Mouse (Mus musculus) midbrain, postnatal 0 days (tissue): ENCODE measurements at regions not wholly inside any gene's neighbourhood (a gene's known extent, or its start where the extent isn't known, plus 50 kb on each side); places are given as distances from the start of the nearest gene placed in this dataset.

Source experiments
- ATAC-seq: fragments of 200-750 bp; cut with Nextera tagmentation; 2 replicates; pipeline ENCODE4 v1.8.0; 2017; ENCODE audit warnings: moderate number of reproducible peaks, mild to moderate bottlenecking, moderate TSS enrichment, moderate library complexity; ENCODE audit not compliant: low FRiP score
- DNase-seq: peaks from one replicate; pipeline ENCODE4 v3.0.0-alpha.2; 2015; ENCODE audit warnings: low spot score
- H3K27ac ChIP-seq: fragments of 300-500 bp; sonication (generic); 2 replicates; pipeline ENCODE4 v1.5.1; 2014; ENCODE audit warnings: low read depth, mild to moderate bottlenecking, low read length, mixed read lengths
- H3K27me3 ChIP-seq: fragments of 300-500 bp; sonication (generic); 2 replicates; pipeline ENCODE4 v1.6.1; 2014; ENCODE audit warnings: low read length, control low read depth, mixed read lengths; ENCODE audit not compliant: insufficient read depth
- H3K36me3 ChIP-seq: fragments of 300-500 bp; sonication (generic); 2 replicates; pipeline ENCODE4 v1.6.1; 2014; ENCODE audit warnings: low read length, control low read depth, mixed read lengths; ENCODE audit not compliant: insufficient read depth
- H3K4me1 ChIP-seq: fragments of 300-500 bp; sonication (generic); 2 replicates; pipeline ENCODE4 v1.6.1; 2014; ENCODE audit warnings: mild to moderate bottlenecking, control low read depth, antibody characterized with exemption, low read length, mixed read lengths; ENCODE audit not compliant: insufficient read depth
- H3K4me2 ChIP-seq: fragments of 300-500 bp; sonication (generic); 2 replicates; pipeline ENCODE4 v1.6.1; 2014; ENCODE audit warnings: low read depth, mild to moderate bottlenecking, low read length, mixed read lengths; ENCODE audit not compliant: poor library complexity, severe bottlenecking
- H3K4me3 ChIP-seq: fragments of 300-500 bp; sonication (generic); 2 replicates; pipeline ENCODE4 v1.5.1; 2014; ENCODE audit warnings: low read depth, mild to moderate bottlenecking, low read length, moderate library complexity
- H3K9ac ChIP-seq: fragments of 300-500 bp; sonication (generic); replicated peaks from 2 replicates; pipeline ENCODE4 v1.6.1; 2014; ENCODE audit warnings: mild to moderate bottlenecking, low read length, moderate library complexity, mixed read lengths; ENCODE audit not compliant: poor library complexity, severe bottlenecking
- H3K9me3 ChIP-seq: fragments of 300-500 bp; sonication (generic); 2 replicates; pipeline ENCODE4 v1.6.1; 2016; ENCODE audit warnings: low read length, control low read depth
- CTCF ChIP-seq: IDR thresholded peaks from 2 replicates; pipeline ENCODE4 v1.5.1; 2016; ENCODE audit warnings: antibody characterized with exemption, mild to moderate bottlenecking
- WGBS: fragments of 180-500 bp; shearing (Covaris S2); extraction: QIAGEN DNeasy Blood & Tissue Kit; methylation state at CpG from one replicate; pipeline ENCODE4 v1.1.7; 2014; 5-methylcytosine and 5-hydroxymethylcytosine counted together

- no peak overlapping the region for H3K27ac ChIP-seq
These were observed 79.1 kb upstream of the Astn2 start for GRCm38 (mm10) chr4:66483496-66483895.

DNA sequence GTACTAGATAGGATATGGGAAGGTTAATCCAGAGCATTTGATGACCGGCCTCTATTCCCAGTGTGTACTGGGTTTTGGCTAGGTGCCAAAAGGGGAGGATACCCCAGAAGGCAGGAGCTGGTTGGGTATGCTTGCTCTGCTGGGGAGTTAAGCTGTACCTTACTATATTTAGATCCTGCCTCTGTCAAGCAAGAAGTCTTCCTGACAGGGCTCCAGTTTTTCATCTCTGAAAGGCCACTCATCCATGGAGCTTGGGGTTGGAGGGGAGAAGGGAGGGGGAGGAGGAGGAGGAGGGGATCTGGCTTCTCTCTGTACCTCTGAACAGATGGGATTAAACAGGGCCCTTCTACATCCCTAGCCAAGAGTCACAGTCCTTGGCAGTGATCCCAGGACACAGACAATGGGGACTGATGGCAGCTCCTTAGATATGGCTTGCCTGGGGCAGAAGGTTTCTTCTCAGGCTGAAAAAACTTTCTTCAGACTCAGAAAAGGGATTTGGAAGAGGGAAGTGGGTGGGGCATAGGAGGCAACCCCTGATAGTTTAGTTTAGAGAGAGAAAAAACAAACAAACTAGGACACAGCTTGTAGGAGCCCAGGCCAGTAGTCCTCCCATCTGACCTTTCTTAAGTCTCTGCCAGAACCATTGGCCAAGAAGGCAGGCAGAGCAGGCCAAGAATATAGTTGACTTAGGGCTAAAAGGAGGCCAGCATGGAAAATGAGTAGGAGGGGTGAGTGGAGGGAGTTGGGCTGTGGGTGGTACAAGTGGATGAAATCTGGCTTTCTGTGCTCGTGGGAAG lies 78.3 kb upstream of the Astn2 start:
- no peaks in the 10 kb centered on the region for H3K4me1 ChIP-seq
- peak; percentile 95 for DNase-seq
- H3K4me3 ChIP-seq = no peak overlapping the region
- no peaks in the 10 kb centered on the region for H3K36me3 ChIP-seq
- H3K4me2 ChIP-seq = no peak overlapping the region
- TF ChIP-seq CTCF = no peak
- ATAC-seq = peak; percentile 95
- H3K9ac ChIP-seq = no peak overlapping the region
- WGBS = 40% methylated on average over 2 of the region's 2 CpGs
- no peak overlapping the region for H3K27ac ChIP-seq
- no peaks in the 10 kb centered on the region for H3K9me3 ChIP-seq
- no peaks in the 10 kb centered on the region for H3K27me3 ChIP-seq

More at GRCm38 (mm10) chr4:66483496-66483895, 79.1 kb upstream of the Astn2 start:
- ATAC-seq (no peak), DNase-seq (peak; percentile 24)
- 87% methylated on average over 6 of the region's 6 CpGs for WGBS
- H3K4me3 ChIP-seq = no peak overlapping the region
- H3K4me1 ChIP-seq = no peaks in the 10 kb centered on the region
- no peaks in the 10 kb centered on the region for H3K27me3 ChIP-seq
- no peak overlapping the region for H3K9ac ChIP-seq
- TF ChIP-seq CTCF = no peak
- no peaks in the 10 kb centered on the region for H3K9me3 ChIP-seq
- no peaks in the 10 kb centered on the region for H3K36me3 ChIP-seq
- no peak overlapping the region for H3K4me2 ChIP-seq

GRCm38 (mm10) chr4:66478601-66479217 lies 74.3 kb upstream of the Astn2 start:
- no peak for DNase-seq
- 88% methylated on average over 8 of the region's 8 CpGs for WGBS

More at GRCm38 (mm10) chr4:66478601-66479217, 74.3 kb upstream of the Astn2 start:
- no peak for TF ChIP-seq CTCF
- no peak overlapping the region for H3K4me2 ChIP-seq
- no peak overlapping the region for H3K4me3 ChIP-seq
- H3K9ac ChIP-seq = no peak overlapping the region
- no peak overlapping the region for H3K27ac ChIP-seq
- no peaks in the 10 kb centered on the region for H3K27me3 ChIP-seq
- no peak for ATAC-seq
- no peaks in the 10 kb centered on the region for H3K9me3 ChIP-seq
- no peaks in the 10 kb centered on the region for H3K4me1 ChIP-seq
- no peaks in the 10 kb centered on the region for H3K36me3 ChIP-seq
